In the genomic region with DNA sequence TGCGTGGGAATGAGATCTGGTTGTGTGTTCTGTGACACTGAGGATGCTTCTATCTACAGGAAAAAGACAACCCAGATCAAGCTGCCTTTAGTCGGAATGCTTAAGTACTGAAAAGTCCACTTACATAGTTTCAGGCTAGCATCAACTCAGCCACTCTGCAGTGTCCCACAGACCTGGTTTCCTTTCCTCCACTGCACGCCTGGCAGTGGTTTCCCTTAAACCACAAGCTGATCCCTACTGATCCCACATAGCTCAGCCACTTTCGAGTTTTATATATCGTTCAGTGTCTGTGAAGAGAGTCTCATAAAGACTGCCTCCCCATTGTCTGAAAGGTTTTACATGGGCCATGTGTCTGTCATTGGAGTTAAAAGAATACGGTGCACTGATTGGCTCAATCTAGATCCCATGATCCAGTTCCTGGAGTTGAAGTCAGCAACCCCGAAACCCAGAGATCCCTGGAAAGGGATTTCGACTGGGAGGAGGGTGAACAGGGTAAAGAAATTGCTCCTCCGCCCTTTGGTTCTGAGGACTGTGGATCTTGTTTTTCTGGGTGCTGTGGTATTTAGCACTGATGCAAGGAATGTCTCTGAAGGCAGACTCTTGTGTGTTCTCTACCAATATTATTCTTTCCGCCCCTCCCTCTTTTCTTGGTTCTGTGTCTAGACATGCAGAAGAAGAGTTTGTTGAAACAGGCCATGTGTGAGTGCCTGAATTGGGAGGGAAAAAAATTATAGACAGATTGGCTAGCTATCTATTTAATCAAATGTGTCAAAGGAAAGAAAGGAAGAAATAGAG, we compare ENCODE assay signal across 18 mouse cellular contexts.
A peak's percentile ranks its signal among the peaks of the same experiment; 100 is the strongest.
DNase-seq lines count a peak whose midpoint lies in the region; ATAC-seq and TF ChIP-seq lines count a peak whose summit lies in the region.
"Had no signal": no experiment of that assay in that cellular context is flagged by ENCODE, and none has a peak within 500 bp of the region (broad histone marks: within the 10 kb centered on the region; RNA-seq: fewer than 3 reads in every experiment).

No protein-coding gene starts in this region.

- no peaks in the 10 kb centered on the region for H3K36me3 ChIP-seq in heart, postnatal 0 days (replicated peaks; ENCODE audit: control insufficient read depth, insufficient read depth, low read length)
- peaks cover 17% of the 10 kb centered on the region for H3K36me3 ChIP-seq in embryonic facial prominence, embryonic 13.5 days
- H3K36me3 ChIP-seq: liver, embryonic 15.5 days had no signal

- H3K27me3 ChIP-seq in heart, postnatal 0 days (ENCODE audit: control insufficient read depth, insufficient read depth, low read length), result no peaks in the 10 kb centered on the region
- no peaks in the 10 kb centered on the region for H3K27me3 ChIP-seq in embryonic facial prominence, embryonic 13.5 days
- H3K27me3 ChIP-seq: hindbrain, embryonic 15.5 days; liver, embryonic 15.5 days; neural tube, embryonic 15.5 days had no signal

- TF ChIP-seq CTCF in heart, postnatal 0 days (IDR thresholded peaks at IDR 0.05; ENCODE audit: low read depth), result no peak

- no peaks in the 10 kb centered on the region for H3K4me1 ChIP-seq in heart, postnatal 0 days (ENCODE audit: control insufficient read depth, insufficient read depth)
- peaks cover 21% of the 10 kb centered on the region for H3K4me1 ChIP-seq in embryonic facial prominence, embryonic 13.5 days

- H3K9ac ChIP-seq in heart, postnatal 0 days (replicated peaks; ENCODE audit: low read depth, low read length), result no peak overlapping the region
- no peak overlapping the region for H3K9ac ChIP-seq in embryonic facial prominence, embryonic 13.5 days
- H3K9ac ChIP-seq: hindbrain, embryonic 15.5 days; liver, embryonic 15.5 days; neural tube, embryonic 15.5 days had no signal

- 67% methylated on average over 10 of the region's 10 CpGs for WGBS in heart, postnatal 0 days
- 56% methylated on average over 10 of the region's 10 CpGs for WGBS in embryonic facial prominence, embryonic 13.5 days

- no peak for TF ChIP-seq EP300 in heart, postnatal 0 days (IDR thresholded peaks at IDR 0.05; ENCODE audit: low read depth)

- no peak for ATAC-seq in heart, postnatal 0 days (ENCODE audit: insufficient read depth, low read depth)
- peak; percentile 77 for ATAC-seq in common myeloid progenitor, adult 5-6 weeks (replicated peaks; ENCODE audit: low read depth, poor library complexity, severe bottlenecking)
- no peak; the same call in 1 of the 2 replicates for ATAC-seq in embryonic facial prominence, embryonic 13.5 days (ENCODE audit: insufficient number of reproducible peaks, insufficient read depth, low FRiP score, low TSS enrichment, low read depth)
- ATAC-seq in megakaryocyte progenitor cell, adult 5-6 weeks (replicated peaks; ENCODE audit: poor library complexity), result 0 out of 2 replicates have a peak, but pooled peaks have one; percentile 19
- ATAC-seq: CD4-positive, CD25-positive, alpha-beta regulatory T cell, adult 4 months had no signal

- H3K27ac ChIP-seq in heart, postnatal 0 days (ENCODE audit: low read depth), result 0 out of 2 replicates have a peak overlapping the region, but pooled peaks have one; percentile 15
- peak overlapping the region; percentile 80 for H3K27ac ChIP-seq in embryonic facial prominence, embryonic 13.5 days
- H3K27ac ChIP-seq: heart, embryonic 10.5 days; liver, embryonic 15.5 days; macrophage; neural tube, embryonic 15.5 days had no signal

- H3K4me3 ChIP-seq in heart, postnatal 0 days (ENCODE audit: low read depth, low read length), result no peak overlapping the region
- no peak overlapping the region for H3K4me3 ChIP-seq in embryonic facial prominence, embryonic 13.5 days
- H3K4me3 ChIP-seq: erythroblast, embryonic 14.5 days; heart, embryonic 10.5 days; hindbrain, embryonic 15.5 days; liver, embryonic 15.5 days; neural tube, embryonic 15.5 days had no signal

- H3K9me3 ChIP-seq in heart, postnatal 0 days (replicated peaks; ENCODE audit: control insufficient read depth, low read length), result no peaks in the 10 kb centered on the region
- H3K9me3 ChIP-seq in embryonic facial prominence, embryonic 13.5 days, result 0 out of 2 replicates have a peak, but pooled peaks cover 2% of the 10 kb centered on the region
- H3K9me3 ChIP-seq: heart, embryonic 10.5 days; hindbrain, embryonic 15.5 days; liver, embryonic 15.5 days; neural tube, embryonic 15.5 days had no signal

- intact Hi-C loops in heart, postnatal 36 days (cut with DNase I), result no loop called here
- intact Hi-C loops in left cerebral cortex, postnatal 14 days (cut with DNase I), result no loop called here

- DNase-seq in heart, postnatal 0 days (ENCODE audit: low spot score), result no peak
- no peak for DNase-seq in heart, postnatal 36 days
- no peak for DNase-seq in left cerebral cortex, postnatal 14 days (ENCODE audit: low spot score in 2 of 2)
- DNase-seq in urinary bladder, postnatal 4 days (ENCODE audit: low spot score in 2 of 2), result no peak
- DNase-seq: cerebellum, postnatal 36 days; kidney, adult 9 months; layer of hippocampus, adult 9-11 months; thymus, adult 2 months had no signal

- no peak overlapping the region for H3K4me2 ChIP-seq in heart, postnatal 0 days (ENCODE audit: low read depth, low read length)
- H3K4me2 ChIP-seq in embryonic facial prominence, embryonic 13.5 days, result no peak overlapping the region
- H3K4me2 ChIP-seq: hindbrain, embryonic 15.5 days; liver, embryonic 15.5 days; neural tube, embryonic 15.5 days had no signal

Comparison
In these comparisons a context has a peak if more than half of its experiments do, and no peak if none do; other contexts are left out.
1. ATAC-seq: peak in common myeloid progenitor, adult 5-6 weeks (single experiment) and megakaryocyte progenitor cell, adult 5-6 weeks (single experiment); none in heart, postnatal 0 days (single experiment) and embryonic facial prominence, embryonic 13.5 days (single experiment).